Mouse (Mus musculus): ENCODE measurements at regions not wholly inside any gene's neighbourhood (a gene's known extent, or its start where the extent isn't known, plus 50 kb on each side); places are given as distances from the start of the nearest gene placed in this dataset.

DNA sequence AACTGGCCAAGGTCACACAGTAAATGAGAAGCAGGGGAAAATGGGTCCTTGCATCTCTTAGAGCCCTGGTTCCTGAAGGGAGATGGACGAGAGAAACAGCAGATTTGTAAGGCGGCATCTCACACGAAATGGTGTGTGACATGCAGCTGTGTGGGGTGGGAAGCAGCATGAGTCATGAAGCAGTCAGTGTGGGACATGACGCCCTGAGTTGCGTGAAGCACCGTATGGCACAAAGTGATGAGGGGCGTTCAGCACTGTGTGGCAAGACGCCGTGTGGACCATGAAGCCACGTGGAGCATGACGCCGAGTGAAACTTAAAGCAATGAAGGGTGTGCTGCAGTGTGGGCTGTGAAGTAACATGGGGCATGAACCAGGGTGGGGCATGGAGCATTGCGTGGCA is 414.9 kb upstream of the Zmiz1 start:
- no peak for TF ChIP-seq EP300 (IDR thresholded peaks at IDR 0.05; ENCODE audit: insufficient read depth, low read depth, low read length)
- TF ChIP-seq CTCF (IDR thresholded peaks at IDR 0.05; ENCODE audit: low read depth, low read length) = no peak
